Mouse (Mus musculus): Measurements from ENCODE around the gene Slc11a1.

GRCm38 (mm10) chr1:74393010-74393409 is 18.0 kb downstream of the Slc11a1 start:
- TF ChIP-seq CTCF (IDR thresholded peaks at IDR 0.05; ENCODE audit: insufficient read depth, low read depth, low read length) (no peak), POLR2A (IDR thresholded peaks at IDR 0.05; ENCODE audit: insufficient read depth, low read depth, low read length) (no peak)
